Mouse (Mus musculus) spleen, adult 2 months (tissue): ENCODE measurements around the gene Gm20388.

Source experiments
- CTCF ChIP-seq: fragments of 200-500 bp; IDR thresholded peaks from 2 replicates; pipeline ENCODE4 v1.5.1; 2011; ENCODE audit warnings: mild to moderate bottlenecking, inconsistent platforms; ENCODE audit not compliant: insufficient read depth, insufficient read length, insufficient replicate concordance; ENCODE audit errors: extremely low read depth
- POLR2A ChIP-seq: fragments of 200-500 bp; IDR thresholded peaks from 2 replicates; pipeline ENCODE4 v1.6.1; 2011; ENCODE audit warnings: low read depth, low read length, inconsistent platforms

DNA sequence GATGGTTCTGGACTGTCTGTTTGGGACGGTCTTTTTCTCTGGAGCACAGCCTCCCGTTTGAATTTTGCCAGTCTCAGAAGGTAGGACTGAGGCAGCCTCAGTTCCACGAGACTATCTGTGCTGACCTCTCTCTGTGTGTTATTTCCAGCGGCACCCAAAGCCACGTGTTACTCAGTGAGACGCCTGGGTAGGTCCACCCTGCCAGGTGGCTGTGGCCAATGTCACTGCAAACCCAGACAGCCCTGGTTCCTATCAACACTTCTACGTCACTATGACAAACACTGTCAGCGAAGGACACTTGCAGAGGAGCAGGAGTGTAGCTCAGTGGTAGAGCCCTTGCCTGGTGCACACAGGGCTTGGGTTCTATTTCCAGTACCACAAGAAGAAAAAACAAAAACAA is 3381.1 kb downstream of the Gm20388 start:
- TF ChIP-seq CTCF = no peak
- no peak for TF ChIP-seq POLR2A
